Mouse (Mus musculus) heart, adult 10 weeks (tissue): Measurements from ENCODE around the gene Tas2r110. TPM values are rescaled to one million over a fixed set of nuclear protein-coding genes. Genes with fewer than 3 reads are reported as not detected.

Source experiments
- polyA plus RNA-seq: library from polyadenylated mRNA; stranded (reverse); fragments of 350-450 nt; fragmentation: Illumina TruSeq; extraction: RNeasy Lipid Tissue Mini Kit (QIAGEN cat#74804); gene quantifications from one replicate; pipeline ENCODE4 v1.2.3, GENCODE M21; 2014; ENCODE audit warnings: low read depth, low replicate concordance

Gene Tas2r110
- polyA plus RNA-seq: not detected

GRCm38 (mm10) chr6:132867708-132868107, at the start of gene Tas2r110:
Gene Tas2r110 (plus strand): TSS chr6:132868008.

GRCm38 (mm10) chr6:132846842-132847241, 21.0 kb upstream of the Tas2r110 start, which contains the start of gene Tas2r123:
Gene Tas2r123 (plus strand): TSS chr6:132847142.

DNA sequence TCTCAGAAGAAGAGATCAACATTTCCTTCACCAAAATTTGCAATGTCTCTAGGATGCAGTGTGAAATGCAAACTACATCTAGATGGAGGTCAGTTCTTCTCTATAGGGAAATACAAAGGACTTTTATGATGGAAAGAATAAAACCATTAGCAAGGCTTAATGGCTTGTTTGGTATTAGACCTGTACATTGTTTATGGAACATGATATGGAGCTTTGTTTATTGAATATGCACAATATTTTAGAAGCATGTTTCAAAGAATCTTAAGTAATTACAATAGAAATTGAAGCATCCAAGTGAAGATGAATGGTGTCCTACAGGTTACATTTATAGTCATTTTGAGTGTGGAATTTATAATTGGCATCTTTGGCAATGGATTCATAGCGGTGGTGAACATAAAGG, 12.7 kb upstream of the Tas2r110 start, which contains the start of gene Tas2r116:
Gene Tas2r116 (plus strand): TSS at position 301 of the 400 bp plus-strand sequence.

GRCm38 (mm10) chr6:132892711-132893110, 24.9 kb downstream of the Tas2r110 start, which contains the start of gene Tas2r113:
Gene Tas2r113 (plus strand): TSS chr6:132893011.

DNA sequence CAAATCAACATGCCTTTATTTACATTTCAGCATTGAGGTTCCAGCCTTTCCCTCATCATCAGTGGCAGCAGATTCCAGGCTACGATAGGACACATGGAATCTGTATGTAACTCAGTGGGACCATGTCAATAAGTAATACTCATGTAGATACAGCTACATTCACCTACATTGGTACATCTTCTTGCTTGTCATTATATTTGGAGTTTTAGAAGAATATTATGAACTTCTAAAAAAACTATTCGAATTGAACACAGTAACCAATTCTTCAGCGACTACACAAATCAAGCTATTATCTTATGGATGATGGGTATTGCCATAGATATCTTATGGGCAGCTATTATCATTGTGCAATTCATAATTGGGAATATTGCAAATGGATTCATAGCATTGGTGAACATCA, 41.5 kb downstream of the Tas2r110 start, which contains the start of gene Tas2r125:
Gene Tas2r125 (plus strand): TSS at position 301 of the 400 bp plus-strand sequence.

Other genes with a start within 250 kb of the Tas2r110 start
- not detected for gene A630073D07Rik, start 216.5 kb upstream of the Tas2r110 start, polyA plus RNA-seq
- not detected for gene Tas2r120, start 211.1 kb upstream of the Tas2r110 start, polyA plus RNA-seq
- not detected for gene Tas2r121, start 167.0 kb upstream of the Tas2r110 start, polyA plus RNA-seq
- gene Tas2r122, start 156.1 kb upstream of the Tas2r110 start, polyA plus RNA-seq: not detected
- not detected for gene Tas2r115, start 130.0 kb upstream of the Tas2r110 start, polyA plus RNA-seq
- gene Tas2r124, start 113.3 kb upstream of the Tas2r110 start, polyA plus RNA-seq: not detected
- not detected for gene Tas2r102, start 105.9 kb upstream of the Tas2r110 start, polyA plus RNA-seq
- gene Tas2r136, start 89.8 kb upstream of the Tas2r110 start, polyA plus RNA-seq: not detected
- gene Tas2r117, start 65.2 kb upstream of the Tas2r110 start, polyA plus RNA-seq: not detected
- not detected for gene Tas2r123, start 20.9 kb upstream of the Tas2r110 start, polyA plus RNA-seq
- not detected for gene Tas2r116, start 12.6 kb upstream of the Tas2r110 start, polyA plus RNA-seq
- not detected for gene Tas2r113, start 25.0 kb downstream of the Tas2r110 start, polyA plus RNA-seq
- not detected for gene Tas2r125, start 41.6 kb downstream of the Tas2r110 start, polyA plus RNA-seq
- gene Tas2r129, start 83.1 kb downstream of the Tas2r110 start, polyA plus RNA-seq: not detected
- gene Tas2r131, start 89.9 kb downstream of the Tas2r110 start, polyA plus RNA-seq: not detected
- gene Tas2r109, start 113.0 kb downstream of the Tas2r110 start, polyA plus RNA-seq: not detected
- not detected for gene Tas2r103, start 169.1 kb downstream of the Tas2r110 start, polyA plus RNA-seq
- not detected for gene Tas2r140, start 187.8 kb downstream of the Tas2r110 start, polyA plus RNA-seq
- gene Smim10l1, start 236.9 kb downstream of the Tas2r110 start, polyA plus RNA-seq: 72.1 TPM